Mouse (Mus musculus) CD4-positive naive resting alpha-beta T cell, adult 76 days (primary cell): ENCODE data around the gene Nkain1. TPM values are rescaled to one million over a fixed set of nuclear protein-coding genes. Genes with fewer than 3 reads are reported as not detected.

ENCODE experiments used
- total RNA-seq: library from RNA; stranded (reverse); gene quantifications from one replicate; pipeline ENCODE4 v1.2.4, GENCODE M21; 2023

The Nkain1 gene
- total RNA-seq, result not detected

DNA sequence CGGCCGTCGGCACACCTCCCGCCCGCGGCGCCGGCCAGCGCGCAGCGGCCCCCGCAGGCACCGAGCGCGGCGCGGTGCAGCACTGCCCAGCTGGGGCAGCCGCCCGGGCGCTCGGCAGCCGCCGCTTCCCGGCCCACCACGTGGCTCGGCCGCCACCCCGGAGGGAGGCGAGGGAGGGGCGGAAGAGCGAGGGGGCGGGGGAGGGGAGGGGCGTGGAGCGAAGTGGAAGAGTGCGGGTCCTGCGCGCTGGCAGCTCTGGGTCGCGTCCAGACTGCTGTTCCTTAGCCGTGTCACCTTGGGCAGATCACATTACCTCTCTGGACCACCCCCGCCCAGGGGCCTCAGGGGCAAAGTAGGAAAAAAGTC, at the start of gene Nkain1:
Nkain1 (minus strand) TSS at position 126 of the 366 bp plus-strand sequence.

Other genes with a start within 250 kb of the Nkain1 start
- 26.4 TPM for gene Zcchc17, start 214.2 kb downstream of the Nkain1 start, total RNA-seq
- gene Snrnp40, start 214.0 kb downstream of the Nkain1 start, total RNA-seq, result 74.7 TPM
- gene Pum1, start 89.1 kb upstream of the Nkain1 start, total RNA-seq, result 162 TPM
- gene Sdc3, start 218.4 kb upstream of the Nkain1 start, total RNA-seq, result 10.7 TPM